Mouse (Mus musculus) stomach, postnatal 0 days (tissue): ENCODE measurements around the gene Ppfibp1.

Source experiments
- CTCF ChIP-seq: IDR thresholded peaks from 2 replicates; pipeline ENCODE4 v1.5.1; 2016; ENCODE audit warnings: antibody characterized with exemption, low read depth, mild to moderate bottlenecking, moderate library complexity
- EP300 ChIP-seq: optimal IDR thresholded peaks from 2 replicates; pipeline ENCODE3; 2016; ENCODE audit warnings: antibody characterized with exemption

- TF ChIP-seq CTCF (no peak), EP300 (no peak)
Measured at GRCm38 (mm10) chr6:146941505-146942275, 53.4 kb downstream of the Ppfibp1 start.
